Mouse (Mus musculus) cerebellum, postnatal 14 days (tissue): ENCODE results near the gene Lrmda.

Source experiments
- DNase-seq, 2 experiments: peaks; one replicate each; pipeline ENCODE4 v3.0.0; 2021; ENCODE audit warnings: mixed read lengths in 2 of 2

Lrmda gene

DNA sequence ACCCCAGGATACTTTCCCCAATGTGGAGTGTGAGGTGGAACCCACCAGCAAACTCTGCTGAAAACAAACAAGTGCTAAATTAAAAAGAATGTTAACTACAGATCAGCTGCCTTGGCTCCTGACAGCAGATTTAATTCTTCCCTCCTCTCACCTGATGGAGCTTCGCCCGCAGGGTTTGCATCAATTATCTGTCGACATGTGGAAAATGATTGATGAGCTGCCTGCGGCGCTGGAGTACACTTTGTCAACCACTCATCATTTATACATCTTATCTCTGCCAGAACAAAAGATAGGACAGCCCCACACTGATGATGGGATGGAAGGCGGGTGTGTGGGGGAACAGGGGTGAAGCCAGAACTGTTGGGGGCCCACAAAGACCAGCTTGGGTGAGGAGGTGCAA, 649.2 kb downstream of the Lrmda start:
- no peak for DNase-seq

DNA sequence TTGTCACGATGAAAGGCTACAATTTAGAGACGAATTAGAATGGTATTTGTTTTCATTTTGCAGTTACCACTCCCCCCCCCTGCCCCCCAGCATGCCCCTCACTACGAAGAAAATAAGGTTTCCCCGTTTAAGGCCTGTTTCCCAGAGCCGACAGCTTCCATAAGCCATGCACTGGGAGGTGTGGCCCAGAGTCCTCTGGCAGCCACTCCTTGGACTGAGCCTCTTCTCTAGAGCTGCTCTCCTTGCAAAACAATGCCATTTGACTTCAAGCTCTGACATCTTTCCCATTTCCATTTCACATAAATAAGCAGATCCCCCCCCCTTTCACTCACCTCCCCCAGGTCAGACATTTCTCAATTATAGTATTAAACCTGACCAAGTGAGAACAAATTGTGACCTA, 654.1 kb downstream of the Lrmda start:
- no peak for DNase-seq

DNA sequence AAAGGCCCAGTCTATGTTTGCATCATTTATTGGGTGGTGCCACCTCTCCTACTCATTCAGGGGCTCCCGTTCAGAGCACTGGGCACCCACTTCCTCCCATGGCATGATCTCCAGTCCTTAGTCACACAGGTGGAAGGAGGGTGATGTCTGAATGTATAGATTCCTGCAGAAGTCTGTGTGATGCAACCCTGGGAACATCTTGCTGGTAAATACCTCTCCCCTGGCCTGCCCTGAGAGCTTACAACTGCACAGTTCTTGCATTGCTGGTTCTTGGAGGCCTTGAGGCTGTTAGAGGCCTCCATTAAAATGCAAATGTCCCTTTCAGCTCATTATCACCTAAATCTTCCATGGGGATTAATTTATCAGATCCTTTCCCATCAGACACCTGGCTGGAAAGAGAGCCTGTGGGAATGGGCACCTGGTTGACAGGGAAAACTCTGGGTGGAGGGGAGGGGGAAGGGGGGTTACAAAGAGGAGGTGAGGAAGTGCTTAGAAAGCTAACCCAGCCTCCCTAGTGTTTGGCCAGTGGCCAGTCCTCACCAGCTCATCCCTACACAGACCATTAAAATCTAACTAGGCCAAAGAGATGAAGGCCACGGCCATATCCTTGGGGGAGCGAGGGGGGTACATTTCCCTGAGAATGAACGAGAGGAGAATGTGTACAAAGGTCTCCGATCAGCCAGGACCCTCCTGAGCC, 659.6 kb downstream of the Lrmda start:
- DNase-seq, result no peak

DNA sequence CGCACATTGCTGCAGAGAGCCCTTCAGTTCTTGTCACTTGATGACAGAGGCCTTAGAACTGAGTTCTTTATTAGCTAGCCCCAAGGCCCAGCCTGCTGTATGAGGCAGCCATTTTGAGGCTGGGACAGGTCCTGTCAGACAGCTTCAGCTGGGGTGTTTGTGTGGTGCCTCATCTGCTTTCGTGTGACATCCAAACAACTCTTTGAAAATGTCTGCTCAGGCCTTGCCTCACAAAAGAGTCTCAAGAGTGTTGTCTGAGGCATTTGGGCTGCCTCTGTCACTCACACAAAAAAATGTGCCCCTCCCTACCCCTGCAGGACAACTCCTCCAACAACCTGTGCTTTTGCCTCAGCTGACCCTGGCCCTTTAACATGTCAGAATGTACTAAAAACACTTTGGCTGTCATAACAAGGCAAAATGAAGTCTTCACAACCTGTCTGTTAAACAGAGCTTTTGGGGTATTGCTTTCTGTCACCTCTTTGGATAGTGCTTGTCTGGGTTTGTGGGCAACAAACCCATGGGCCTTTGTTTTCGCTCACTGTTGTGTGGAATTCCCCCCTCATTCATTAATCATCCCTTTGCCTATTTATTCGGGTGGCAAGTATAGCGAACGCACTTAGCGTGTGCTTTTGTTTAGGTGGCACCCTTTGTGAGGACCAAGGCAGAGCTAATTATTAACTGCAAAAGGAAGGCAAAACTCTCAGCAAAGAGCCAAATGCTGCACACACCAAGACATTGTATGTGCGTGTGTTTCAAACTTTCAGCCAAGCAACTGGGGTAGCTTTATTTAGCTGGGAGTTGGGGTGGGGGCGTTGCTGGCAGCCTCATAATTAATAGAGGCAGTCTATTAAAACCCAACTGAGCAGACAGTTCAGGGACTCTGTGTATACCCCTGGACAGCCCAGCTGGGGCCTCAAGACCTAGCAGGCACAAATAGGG, 660.5 kb downstream of the Lrmda start:
- DNase-seq, result no peak

DNA sequence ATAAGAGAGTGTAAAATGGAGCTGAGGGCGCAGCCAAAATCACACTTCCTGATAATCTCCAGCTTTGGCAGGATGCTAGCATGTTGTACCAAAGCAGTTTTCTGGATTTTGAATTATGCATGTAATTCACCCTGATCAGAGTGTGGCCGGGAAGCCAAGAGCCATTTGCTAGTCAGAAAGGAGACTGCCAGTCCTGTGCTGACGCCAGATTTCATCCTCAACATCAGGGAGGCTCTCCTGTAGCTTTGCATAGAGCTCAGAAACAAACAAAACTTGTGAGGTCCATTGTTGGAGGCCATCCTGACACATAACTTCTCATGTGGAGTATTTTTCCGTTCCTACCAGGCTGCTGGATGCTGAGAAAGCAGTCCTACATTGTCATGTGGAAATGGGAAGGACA, 667.4 kb downstream of the Lrmda start:
- peak; percentile 5 to 7 for DNase-seq

DNA sequence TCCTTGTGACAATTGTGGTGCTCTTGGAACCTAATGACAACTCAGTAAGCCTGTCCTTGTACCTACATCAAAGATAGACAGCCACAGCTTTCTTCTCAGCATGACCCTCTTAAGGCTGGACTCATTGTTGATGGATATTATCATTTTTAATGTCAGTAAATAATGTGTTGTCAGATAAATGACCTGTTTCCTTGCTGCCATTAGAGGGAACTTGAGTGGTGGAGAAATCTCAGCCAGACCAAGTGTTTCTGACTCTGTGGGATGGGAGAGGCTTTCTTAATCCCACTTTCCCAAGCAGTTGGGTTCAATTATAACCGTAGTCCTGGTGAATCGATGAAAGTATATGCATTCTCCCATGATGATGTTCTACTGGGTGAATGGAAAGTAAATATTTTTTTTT, 668.9 kb downstream of the Lrmda start:
- DNase-seq, result no peak

DNA sequence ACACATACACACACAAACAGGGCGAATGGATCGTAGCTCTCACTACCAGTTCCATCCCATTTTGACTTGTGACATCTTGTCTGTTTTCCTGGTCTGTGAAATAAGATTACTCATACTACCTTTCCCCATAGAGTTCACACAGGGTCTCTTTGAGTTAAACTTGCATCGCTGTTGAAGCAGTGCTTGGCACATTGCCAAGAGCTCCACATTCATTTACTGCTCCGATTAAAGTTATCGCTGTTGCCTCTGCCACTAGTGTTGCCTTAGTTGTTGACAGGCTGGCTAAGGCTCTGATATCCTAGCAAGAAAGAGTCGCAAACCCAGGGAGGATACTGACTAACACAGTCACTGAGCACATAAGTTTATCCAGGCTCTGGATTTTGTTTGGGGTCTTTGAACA, 675.9 kb downstream of the Lrmda start:
- peak; percentile 11 for DNase-seq

DNA sequence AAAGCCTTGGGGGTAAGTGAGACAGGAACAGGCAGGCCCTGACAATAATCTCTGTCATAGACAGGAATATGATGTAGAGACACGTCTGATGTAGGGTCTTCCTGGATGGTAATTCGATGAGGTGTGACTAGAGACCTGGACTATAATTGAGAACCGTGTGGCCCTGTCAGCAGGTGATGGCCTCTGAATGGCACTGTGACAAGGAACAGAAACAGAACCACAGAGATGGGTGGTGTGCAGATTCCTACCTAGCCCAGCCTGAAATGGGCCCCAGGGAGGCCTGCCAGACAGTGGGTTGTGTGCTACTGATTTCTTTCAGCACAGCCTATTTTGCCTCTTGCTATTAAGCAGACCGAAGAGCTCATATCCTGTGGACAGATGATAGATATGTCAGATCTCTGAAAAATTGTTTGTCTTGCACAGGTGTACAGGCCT, 676.4 kb downstream of the Lrmda start:
- DNase-seq, result no peak

DNA sequence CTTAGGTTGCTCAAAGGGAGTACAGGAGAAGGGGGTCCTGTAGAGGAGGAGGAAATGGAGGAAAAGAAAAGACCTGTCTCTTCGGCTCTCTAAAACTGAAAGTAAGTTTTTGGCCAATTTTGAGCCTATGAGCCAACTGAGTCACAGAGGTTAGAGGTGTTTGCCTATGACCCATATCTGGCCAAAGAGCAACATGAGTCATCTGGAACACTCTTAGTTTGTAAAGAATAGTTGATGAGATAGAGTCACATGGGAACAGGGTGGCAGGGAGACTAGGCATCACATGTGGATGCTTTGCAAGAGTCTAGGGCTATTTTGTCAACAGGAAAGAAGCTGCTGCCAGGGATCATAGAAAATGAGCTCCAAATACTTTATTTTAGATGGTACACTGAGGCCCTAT, 680.7 kb downstream of the Lrmda start:
- DNase-seq, result no peak

DNA sequence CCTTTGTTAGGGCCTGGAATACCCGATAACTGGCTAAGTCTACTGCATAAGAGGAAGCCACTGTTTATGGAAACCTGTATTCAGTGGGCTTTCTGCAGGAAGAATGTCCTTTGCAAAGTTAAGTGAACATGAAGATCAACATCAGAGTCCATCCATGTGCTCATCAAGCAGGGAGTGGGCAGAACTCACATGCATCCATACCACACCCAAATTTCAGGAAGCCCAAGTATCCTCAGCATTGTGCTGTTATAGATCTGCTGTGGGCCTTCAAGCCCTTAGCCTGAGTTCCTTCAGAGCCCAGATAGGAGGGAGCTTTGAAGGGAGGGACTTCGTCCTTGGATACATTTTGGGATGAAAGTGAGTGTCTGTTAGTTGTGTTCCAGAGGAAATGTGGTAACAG, 681.2 kb downstream of the Lrmda start:
- no peak for DNase-seq

DNA sequence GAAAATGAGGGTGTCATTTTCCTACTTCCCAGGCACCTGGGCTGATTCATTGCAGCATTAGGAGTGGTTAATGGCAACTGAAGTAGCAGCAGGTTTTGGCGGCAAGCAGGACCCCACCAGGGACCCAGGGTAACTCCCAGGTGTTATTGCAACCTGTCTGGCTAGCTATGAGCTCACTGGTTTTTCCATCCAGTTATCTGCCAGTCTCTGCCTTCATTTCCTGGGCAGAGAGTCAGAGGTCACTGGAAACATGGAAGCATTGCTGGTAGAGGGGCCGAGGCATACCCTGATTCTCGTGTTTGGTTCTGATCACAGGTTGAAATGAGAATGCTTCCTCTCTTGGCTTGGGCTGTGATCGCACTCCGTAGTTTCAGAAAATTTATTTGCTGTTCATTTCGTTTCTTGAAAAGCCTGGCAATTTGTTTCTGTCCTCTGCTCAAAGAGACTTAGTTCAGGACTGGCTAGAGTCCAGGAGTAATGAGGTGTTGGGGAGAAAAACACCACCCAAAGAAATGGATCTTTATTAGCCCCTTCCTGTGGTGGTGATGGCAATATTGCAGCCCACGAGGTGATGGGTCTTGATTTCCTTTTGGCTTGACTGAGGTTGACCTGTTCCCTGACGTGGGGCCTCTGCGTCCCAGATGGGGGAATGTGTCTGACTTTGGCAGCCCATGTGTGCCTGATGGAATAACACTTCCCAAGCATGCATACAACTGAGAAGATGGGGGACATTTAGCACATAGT, 688.6 kb downstream of the Lrmda start:
- DNase-seq, result no peak

DNA sequence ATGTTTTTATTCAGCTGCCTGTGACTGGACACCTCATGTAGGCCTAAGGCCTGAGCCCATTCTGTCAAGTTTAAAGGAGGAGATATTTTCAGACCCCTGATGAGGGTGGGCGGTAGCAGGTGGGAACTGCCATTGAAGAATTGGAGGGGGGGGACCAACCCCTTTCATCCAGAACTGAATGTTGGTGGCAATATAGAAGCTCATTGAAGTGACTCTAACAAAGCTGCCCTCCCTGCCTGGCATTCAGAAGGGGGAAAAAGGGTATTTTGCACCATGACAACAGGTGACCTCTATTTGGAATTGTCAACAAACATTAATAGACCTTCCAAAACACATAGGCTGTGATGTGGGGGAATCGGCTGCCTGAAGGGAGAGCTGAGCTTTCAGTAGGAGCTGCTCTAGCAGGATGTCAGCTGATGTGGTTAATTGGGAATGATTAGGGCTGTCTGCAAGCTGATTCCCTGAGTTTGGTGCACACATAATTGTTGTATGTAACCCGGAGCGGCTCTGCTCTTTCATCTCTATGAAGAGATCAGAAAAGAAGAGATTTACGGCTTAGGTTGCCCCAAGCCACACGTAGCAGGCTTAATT, 690.7 kb downstream of the Lrmda start:
- no peak for DNase-seq

DNA sequence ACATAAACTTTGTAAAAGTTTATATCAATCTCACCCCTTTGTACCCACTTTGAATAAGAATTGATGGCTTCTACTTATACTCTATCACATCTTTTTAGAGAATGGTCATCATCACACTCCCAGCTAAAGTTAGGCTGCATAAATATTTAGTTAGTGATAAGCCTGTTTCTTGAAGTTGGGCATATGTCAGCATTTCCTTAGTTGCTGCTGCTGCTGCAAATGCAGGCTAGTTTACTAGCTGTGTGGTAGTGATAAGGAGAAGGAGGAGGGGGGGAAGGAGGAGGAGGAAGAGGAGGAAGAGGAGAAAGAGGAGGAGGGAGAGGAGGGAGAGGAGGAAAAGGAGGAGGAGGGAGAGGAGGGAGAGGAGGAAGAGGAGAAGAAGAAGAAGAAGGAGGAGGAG, 692.9 kb downstream of the Lrmda start:
- no peak for DNase-seq

DNA sequence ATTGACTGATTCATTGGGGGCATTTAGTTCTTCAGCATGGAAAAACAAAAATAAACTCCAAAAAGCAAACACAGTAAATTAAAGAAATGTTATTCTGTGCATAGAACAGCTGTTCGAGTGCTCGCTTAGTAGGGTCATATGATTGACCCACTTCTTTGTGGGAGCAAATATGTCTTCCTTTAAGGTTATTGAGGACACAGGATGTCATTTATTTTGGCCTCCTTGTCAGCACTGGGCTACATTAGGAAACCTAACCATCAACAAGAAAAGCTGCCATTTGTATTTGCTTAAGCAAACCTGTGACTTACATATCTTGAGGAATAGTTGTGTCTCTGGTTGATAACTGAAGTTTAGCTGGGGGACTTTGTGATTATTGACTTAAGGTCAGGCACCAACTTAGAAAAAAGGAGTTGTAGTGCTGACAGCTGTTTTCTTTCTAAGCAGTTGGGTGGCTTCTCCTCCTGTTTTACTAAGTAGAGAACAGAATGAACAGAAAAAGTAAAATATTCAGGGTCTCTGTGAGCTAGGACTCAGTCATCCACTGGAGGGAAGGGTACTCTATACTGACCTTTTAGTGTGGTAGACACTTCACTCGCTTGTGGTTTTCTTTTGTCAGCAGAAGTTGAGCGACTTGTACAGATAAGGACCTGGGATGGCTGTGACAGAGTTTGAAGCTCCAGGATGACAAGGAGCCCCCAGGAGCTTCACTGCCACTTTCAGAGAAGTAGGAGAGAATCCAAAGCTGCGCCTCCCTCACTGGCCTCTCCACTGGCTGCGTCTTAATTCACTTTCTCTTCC, 696.3 kb downstream of the Lrmda start:
- DNase-seq, result no peak

DNA sequence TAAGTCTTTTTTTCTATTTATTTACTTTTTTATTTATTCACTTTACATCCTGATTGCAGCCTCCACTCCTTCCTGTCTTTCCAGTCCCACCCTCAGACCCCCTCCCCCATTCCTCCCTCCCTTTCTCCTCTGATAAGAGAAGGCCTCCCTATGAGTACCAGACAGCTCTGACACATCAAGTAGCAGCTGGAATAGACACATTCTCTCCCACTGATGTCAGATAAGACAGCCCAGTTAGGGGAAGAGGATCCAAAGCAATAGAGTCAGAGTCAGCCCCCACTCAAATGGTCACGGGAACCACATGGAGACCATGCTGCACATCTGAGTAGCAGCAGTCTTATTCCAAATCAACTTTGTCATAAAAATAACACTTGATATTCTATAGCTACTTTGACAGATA, 700.5 kb downstream of the Lrmda start:
- no peak for DNase-seq

DNA sequence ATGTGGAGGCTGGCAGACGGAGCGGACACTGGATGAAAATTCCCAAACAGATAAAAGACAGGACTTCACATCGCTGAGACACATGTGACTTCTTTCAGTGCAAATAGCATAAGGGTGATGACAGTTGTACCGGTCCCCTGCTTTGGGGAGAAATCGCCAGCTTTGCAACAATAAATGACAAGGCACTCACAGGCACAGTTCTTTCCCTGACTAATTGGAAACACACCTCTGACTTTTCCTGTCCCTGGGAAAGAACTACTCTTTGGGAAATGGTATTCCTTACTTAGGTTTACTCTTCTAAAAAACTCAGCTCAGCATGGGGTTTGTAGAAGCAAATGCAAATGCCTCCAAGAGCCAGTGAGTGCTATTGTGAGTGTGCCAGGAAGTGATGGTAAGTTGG, 702.3 kb downstream of the Lrmda start:
- no peak for DNase-seq

DNA sequence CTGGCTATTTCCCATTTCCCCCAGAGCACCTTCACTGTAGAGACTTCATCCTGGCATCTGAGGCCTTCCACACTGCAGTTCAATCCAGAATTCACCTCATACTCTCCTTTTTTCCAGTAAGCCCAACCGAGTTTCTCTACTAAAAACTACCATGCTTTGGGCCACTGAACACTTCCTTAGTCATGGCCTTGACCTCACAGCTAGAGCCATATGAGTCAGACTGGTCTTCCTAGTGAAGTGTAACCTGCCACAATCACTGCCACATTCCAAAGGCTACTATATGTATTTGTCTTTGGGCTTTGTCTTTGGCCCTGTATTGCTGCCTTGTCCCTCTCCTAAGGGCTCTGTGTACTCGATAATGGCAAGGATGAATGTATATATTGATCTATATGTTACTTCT, 708.0 kb downstream of the Lrmda start:
- DNase-seq, result no peak

DNA sequence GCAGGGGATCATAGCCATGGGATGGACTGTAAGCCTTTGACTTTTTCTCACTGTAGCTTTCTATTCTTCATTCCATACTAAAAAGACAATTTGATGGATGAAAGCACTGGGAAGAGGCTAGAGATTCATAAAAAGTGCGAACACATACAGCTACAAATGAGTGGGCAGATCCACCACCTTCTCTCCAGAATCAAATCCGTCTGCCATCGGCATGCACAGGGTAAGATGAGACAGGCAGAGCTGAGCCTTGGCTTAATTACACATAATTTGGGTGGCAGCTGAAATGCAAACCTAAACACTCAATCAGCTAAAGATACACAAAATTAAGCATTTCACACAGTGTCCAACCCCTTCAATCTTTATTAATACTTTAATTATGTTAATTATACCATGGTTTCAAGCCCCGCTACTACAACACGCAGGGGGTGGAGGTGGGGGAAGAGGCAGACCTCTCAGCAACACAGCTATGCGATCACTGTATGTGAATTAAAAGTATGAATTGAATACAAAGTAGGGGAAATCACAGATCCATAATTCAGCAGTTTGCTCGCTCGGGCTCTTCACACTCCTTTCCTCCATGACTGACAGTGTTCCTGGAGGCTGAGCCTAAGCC, 709.2 kb downstream of the Lrmda start:
- DNase-seq, result no peak

DNA sequence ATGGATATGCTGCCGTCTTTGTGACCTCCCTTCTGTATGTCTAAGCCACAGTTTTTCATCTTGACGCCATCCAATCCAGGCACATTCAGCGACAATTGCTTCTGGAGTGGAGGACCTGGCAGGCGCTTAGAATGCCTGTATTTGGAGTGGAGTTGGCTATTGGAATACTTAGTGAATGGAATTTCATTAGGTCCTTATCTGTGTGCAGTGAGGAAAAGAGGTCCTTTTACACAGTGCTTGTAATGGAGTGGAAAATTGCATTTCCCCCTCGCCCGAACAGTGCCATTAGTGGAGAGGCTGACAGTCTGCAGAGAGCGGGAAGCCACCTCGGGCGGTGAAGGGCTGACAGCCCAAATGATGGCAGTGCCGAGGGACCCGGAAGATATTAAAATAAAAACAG, 719.1 kb downstream of the Lrmda start:
- DNase-seq, result no peak

DNA sequence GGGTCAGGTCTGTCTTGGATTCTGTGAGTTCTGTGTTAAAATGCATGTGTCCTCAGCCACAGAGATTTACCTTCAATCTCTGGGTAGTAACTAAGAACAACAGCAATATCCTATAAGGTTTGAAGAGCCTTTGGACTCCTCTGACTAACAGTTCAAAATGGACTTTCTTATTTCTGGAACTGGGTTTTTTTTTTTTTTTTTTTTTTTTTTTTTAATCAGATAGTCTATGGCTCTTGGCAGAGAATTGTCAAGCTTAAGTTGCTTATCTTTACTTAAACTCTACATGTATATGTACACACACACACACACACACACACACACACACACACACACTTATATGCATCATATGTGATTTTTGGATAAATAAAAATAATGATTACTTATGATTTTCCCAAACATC, 723.0 kb downstream of the Lrmda start:
- DNase-seq, result no peak

DNA sequence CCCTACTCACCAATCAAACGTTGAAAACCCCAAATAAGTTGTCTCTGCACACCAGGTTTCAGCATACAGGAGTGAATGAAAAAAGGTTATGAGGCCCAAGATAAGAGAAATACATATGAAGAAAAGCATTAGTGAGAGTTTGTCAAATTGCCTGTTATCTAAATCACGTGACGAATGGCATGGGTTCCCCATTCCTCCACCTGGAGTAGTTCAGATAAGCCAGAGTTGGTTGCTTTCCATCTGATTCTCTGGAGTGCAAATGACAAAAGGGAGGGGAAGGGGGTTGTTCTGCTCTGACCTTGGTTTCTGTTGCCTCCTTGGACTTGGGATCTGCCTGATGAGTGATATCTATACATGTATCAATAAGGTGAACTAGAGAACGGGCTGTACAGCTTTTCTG, 723.8 kb downstream of the Lrmda start:
- no peak for DNase-seq

DNA sequence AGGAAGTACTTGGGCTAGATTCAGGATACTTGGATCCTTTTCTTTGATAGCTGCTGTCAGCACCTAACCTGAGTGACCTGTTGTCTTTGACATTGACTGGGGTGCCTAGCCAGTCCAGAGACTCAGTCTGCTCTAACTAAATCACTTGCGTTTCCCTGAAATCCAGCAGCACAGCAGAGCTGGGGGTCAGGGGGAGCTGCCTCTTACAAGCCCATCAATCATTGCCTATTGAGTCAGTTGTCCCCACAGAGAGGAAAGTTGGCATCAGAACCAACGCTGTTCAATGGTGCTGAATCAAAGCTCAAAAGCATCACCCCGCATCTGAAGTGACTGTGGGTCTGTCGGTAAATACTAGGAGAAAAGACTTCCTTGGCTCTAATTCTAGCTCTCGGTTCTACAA, 725.2 kb downstream of the Lrmda start:
- DNase-seq, result peak in 1 of 2 experiments; percentile 4
